Mouse (Mus musculus) heart, adult 18-20 months (tissue): ENCODE measurements around the gene Frmd4a. TPM values are rescaled to one million over a fixed set of nuclear protein-coding genes. Genes with fewer than 3 reads are reported as not detected.
A peak's percentile ranks its signal among the peaks of the same experiment; 100 is the strongest.

ENCODE experiments used
- DNase-seq, 2 experiments: peaks; one replicate each; pipeline ENCODE4 v3.0.0; 2021 to 2022; ENCODE audit warnings: mixed read lengths in 1 of 2
- total RNA-seq, 2 experiments: library from RNA; stranded (reverse); gene quantifications; 2 replicates each; pipeline ENCODE4 v1.2.3; 2021

Gene Frmd4a
- total RNA-seq, 2 experiments from 2014 or later, result 19.1 to 21.6 TPM

DNA sequence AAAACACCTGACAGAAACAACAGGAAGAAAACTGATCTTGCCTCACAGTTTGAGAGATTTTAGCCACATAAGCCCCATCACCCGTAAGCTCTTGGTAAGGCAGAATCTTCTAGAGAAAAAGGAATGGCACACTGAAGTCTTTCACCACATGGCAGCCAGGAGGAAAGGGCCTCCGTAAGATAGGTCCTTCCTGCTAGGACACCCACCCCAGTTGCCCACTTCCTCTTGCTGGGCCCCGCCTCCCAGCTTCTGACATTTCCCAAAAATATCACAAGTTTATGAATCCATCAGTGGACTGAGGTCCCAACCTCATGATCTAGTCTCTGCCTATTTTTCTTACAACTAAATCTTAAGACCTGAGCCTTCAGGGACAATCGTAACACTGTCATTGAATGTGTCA is 373.6 kb downstream of the Frmd4a start:
- DNase-seq, result no peak

DNA sequence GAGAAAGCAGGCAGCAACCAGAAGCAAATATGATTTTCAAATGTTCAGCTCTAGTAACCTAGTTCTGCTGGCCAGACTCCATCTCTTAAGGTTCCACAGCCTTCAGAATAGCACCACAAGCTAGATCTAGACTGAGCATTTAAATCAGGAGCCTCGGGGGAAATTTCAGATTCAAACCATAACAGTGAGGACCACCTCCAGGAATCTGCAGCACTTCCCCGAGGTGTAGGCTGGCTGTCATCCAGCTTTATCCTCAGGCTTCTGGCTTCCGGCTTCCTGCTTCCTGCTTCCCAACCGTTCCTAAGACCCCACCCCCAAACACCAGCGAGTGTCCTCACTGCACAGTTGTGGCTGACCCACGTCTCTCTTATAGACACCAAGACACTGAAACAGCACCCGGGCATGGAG is 374.2 kb downstream of the Frmd4a start:
- peak; percentile 51 to 60 for DNase-seq

DNA sequence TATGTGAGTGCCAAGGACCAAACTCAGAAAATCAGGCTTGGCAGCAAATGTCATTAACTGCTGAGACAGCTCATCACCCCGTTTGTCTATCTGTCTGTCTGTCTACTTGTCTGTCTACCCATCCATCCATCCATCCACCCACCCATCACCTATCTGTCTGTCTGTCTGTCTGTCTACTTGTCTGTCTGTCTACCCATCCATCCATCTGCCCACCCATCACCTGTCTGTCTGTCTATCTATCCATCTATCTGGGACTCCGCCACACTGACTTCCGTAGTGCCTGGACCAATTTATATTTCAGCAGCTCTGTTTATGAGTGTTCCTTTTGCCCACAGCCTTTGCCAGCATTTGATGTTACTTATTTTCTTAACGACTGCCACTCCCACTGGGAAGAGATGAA is 375.5 kb downstream of the Frmd4a start:
- no peak for DNase-seq

DNA sequence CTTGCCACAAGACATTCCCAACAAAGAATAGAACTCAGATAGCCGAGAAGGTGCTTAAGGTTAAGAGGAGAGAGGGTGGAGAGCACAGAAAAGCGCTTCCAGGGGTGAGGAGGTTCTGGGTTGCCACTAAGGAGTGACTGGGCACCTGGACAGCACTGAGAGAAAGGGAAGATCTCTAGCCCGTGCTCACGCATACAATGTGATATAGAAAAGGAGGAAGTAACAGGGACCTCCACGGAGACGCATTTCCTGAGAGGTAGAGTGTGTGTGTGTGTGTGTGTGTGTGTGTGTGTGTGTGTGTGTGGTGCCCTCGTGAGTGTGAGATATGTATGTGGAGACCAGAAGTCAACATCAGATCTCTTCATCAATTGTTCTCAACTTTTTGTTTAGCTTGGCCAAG is 377.1 kb downstream of the Frmd4a start:
- no peak for DNase-seq

DNA sequence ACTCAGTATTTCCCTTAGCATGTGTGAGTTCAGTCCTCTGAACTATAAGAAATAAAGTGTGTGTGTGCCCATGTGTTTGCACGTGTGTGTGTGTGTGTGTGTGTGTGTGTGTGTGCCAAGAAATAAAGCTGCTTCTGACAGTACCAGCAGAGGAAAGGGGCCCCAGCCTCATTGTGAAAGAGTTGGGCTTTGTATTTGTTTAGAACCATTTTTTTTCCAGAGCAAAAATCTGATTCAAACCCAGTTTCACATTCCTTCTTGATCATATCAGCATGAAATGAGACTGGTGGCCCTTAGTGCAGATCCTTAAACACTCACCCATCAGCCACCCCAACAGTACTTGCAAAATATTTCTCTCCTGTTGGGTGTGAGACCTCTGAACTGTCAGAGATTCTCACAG is 382.2 kb downstream of the Frmd4a start:
- no peak for DNase-seq

DNA sequence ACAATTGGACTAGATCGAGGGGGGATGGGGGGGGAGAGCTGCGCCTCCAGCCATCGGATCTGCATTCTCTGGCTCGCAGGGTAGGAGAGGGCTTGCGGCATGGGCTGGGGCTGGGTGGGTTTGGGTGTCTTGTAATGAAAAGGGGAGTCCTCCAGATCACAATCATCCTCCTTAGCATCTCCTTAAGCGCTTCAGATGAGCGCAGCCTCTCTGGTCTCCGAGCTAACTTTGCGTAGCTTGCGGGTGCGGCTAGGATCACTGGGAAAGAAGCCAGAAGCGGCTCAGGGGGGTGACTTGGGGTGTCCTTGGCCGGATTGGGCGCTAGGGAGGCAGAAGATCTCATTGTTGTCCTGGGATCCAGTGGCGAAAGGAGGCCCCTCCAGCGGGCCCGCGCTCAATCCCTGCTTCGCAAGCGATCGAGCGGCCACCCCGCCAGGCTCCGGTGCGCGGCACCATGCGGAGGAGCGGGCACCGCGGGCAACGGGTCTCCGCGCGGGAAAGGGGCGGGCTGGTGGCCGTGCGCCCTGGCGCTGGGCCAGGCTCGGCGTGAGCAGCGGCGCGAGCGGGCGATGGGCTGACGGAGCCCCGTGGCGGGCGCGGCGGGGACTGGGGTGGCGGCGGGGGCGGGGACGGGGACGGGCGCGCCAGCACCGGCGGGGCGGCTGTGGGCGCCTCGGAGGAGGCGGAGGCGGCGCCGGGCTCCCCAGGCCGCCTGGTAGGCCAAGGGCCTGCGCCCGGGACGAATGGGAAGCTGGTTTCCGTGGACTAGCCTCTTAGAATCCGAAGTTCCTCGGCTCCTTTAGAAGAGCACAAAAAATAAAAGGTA is 383.5 kb downstream of the Frmd4a start:
- peak; percentile 68 to 74 for DNase-seq

DNA sequence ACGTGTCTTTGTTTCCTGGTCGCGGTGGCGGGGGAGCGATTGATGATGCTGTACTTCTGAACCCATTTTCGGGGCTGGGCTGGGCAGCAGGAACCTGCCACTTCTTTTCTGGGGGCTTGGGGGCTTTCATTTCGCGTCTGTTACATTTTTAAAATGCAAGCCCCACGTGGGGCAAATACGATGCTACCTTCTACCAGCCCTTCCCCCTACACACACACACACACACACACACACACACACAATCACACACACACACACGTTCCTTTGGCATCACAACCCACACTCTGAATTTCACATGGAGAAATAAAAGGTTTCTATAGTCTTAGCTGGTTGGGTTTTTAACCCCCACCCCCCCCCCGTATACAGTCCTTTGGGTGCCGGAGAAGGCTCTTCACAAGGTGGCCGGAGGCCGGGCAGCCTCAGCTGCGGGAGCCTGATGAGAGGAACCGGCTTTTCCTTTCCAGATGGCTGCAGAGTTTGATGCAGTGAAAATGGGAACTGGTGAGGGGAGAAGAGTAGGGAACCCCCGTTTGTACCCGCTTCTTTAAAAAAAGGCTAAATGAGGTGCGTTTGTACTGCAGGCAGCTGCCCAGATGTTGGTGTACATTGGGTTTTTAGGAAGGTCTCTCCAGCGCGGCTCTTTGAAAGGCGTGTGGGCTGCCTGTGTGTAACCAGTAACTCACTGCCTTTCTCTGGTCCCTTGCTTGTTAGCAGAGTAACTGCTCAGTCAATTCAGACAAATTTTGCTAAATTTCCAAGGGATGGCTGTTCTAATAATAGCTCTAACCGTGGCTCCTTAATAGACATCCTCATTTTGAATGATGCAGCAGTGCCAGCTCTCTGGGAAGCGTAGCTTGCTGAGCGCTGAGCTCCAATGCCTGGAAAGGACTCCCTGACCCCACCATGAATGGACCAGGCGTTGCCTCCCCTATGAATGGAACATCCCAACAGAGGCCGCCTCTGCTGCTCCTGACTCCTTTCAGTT is 384.4 kb downstream of the Frmd4a start:
- peak; percentile 37 to 42 for DNase-seq

DNA sequence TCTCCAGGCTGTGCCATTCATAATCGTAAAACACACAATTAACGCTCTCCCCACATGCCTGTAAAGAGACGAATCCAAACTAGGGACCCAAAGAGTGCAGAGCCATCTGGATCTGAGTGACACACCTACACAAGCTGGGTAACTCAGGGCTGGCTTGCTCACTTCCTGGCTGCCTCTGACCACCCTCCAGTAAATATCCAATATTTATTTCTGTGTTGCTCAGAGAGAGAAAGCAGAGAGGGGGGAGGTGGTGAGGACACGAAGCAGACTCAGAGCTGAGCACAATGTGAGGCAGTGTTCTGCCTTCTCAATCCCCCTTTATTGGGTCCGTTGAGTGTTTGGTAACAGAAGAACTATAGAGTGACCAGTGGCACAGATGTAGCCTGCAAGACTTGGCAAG is 389.5 kb downstream of the Frmd4a start:
- no peak for DNase-seq

DNA sequence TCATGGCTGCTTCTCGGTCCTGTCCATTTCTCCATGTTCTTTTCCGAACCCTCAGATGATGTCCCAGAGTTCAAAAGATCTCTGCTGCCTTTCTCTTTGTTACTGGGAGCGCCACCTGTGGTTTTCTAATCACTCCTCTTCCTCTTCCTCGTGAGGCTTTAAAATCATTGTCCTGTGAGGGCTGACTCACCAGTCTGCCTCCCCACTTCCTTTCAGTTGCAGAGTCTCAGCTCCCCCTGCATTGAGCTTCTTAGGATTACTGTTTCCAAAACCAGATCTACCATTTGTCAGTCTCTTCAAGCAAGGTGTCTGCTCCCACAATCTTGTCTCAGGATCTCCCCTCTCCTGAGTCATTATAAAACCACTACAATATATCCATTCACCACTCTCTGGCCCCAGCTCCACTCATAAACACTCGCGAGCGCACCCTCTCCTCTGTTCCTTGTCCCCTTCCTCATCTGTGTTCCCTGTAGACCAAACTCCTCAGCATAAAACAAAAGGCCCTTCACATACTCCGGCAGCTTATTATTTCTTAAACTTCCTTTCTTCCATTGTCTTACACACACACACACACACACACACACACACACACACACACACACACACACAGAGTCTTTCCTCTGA is 392.4 kb downstream of the Frmd4a start:
- DNase-seq, result peak in 1 of 2 experiments; percentile 23

DNA sequence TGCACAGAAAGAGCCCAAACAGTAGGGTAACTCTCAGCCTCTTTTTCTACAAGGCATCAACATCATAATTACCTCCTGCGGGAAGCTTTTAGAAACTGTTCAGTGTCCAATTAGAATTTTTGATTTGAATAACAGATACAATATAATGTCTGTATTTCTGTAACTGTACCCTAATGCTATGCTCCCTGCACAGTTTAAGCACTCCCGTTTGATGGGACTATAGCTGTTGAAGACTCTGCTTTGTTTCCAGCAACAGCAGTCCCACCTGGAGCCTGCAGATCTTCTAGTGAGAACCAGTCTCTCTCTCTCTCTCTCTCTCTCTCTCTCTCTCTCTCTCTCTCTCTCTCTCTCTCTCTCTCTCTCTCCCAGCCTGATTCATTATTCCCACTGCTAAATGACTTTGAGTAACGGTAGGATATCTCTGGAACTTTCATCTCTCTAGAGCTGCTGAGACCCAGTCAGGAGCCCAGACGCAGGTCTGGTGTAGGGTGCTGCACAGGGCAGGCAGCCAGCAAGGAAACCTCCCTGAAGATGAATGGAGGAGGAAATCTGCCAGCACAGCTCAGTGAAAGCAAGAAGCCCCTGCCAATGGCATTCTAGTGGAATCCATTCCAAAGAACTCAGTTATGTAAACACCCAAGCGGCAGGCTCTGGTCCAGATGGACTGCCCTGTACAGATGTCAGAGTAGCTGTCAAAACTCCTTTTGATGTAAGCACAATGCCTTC is 395.5 kb downstream of the Frmd4a start:
- peak; percentile 41 to 48 for DNase-seq

DNA sequence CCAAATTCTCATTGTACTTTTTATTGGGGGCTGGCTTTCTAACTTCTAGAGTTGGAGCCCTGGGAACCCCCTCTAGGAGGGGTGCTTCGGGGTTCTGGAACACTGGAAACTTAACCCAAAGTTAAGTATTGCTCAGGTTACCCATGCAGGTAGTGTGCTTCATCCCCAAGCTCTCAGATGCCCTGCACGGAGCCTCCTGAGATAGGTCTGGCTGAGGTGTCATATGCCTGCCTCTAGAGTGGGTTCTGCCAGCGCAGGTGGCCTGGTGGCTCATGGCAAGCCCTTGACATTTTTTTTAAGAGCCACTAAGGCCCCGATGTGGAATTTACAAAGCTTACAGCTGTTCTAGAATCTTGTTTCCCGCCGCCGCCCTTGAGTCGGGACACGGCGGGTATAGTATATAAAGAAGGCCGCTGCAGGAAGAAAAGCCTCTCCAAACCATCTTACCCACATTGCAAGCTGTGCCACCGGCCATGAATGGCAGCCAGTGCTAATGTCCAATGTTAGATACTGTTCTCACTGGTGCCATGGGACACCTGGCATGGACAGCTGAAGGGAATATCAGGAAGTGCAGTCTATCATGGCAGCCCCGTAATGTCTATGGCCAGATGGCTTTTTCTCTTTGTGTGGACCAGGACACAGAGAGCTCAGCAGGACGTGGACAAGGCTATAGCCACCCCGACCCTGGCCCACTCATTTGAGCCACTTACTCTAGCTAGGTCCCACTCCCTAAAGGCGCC is 396.2 kb downstream of the Frmd4a start:
- DNase-seq, result no peak

DNA sequence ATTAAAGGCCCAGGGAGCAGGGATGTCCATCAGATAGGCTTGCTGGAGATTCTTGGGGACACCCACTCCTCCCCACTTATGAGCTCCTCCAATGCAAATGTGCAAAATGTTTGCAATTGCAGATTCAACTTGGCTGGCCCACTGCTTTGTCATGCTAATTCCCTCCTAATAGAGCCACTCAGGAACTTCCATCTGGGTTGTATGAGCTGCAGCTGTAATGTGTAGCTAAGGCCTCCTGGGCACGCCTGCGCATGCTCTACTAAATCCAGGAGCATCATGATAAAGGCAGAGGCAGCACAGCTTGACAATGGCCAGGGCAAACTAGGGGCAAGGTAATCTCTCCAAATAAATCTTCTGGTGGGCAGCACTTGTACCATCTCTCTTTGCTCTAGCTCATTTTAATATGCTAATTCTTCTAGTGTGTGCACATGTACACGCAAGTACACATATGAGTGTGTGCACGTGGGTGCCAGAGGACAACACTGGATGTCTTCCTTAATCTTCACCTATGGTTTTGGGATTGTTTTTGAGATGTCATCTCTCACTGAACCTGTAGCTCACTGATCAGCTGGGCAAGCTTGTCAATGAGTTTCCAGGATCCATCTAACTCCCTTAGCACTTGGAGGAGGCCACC is 403.3 kb downstream of the Frmd4a start:
- DNase-seq, result no peak

DNA sequence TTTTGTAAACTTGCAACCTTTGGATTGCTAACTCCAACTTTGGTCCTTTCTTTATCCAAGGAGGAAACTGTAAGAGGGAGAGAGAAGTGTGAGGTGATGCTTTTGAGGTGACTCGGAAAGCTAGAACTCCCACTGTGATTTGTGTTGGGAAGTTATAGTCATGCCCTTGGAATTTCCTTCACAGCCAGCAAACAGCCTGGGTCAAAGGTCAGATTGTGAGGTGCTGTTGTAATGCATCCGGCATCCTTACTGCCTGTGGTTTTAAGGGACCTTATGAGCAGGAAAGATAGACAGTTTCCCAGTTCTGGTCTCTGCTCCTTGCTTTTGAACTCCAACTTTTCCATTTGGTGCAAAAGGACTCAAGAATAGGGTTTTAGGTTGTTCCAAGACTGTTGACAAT is 404.2 kb downstream of the Frmd4a start:
- DNase-seq, result peak; percentile 39 to 67

DNA sequence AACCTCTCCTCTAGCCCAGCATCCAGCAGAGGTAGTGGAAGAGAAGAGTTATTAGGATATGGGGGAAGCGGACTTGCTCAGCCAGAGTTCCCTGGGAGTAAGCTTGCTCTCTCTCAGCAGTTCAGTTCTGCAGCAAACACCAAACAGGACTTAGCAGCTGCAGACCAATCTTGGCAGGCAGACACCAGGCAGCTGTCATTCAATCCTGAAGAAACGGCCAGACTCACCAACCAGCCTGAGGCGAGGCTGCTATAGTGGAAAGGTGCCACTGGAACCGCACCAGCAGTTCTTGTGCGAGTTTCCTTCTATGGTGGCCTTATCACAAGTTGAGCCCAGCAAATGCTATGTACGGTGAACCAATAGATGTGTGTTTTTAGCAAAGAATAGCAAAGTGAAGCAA is 406.4 kb downstream of the Frmd4a start:
- peak in 1 of 2 experiments; percentile 38 for DNase-seq

DNA sequence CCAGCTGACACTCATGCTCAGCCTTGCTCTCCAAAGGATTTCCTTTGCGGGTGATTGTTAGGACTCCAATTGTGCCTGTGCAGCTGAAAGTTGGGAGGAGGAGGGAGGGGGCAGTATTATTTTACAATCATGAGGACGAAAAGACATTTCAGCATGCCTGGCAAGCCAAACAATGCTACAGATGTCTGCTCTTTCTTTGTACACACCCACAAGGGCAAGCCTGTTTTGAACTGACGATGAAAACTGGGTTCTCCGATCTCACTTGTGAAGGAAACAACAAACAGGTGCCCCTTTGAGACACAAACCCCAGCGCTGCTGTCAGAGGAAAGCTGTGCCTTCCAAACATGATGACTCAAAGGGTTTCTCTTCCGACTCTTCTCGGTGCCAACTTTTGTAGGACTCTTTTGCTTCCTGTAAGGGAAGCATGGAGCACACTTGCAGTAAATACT is 410.9 kb downstream of the Frmd4a start:
- DNase-seq, result peak in 1 of 2 experiments; percentile 33

DNA sequence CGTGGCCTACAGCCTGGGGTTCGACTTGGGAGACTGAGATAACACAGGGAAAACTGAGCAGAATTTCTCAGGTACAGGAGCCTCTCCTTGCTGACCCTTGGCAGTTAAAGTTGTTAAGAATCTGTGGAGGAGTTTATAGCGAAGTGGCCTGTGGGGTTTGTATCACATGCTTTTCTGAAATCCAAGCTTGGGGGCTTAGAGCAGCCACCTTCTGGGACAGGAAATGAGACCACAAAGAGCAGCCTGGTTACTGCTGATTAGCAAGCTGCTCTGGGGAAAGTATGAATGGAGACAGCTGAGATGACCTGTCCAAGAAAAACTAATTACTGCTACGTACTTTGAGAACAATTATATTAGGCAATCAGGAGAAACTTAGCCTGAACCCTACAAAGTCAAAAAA is 415.6 kb downstream of the Frmd4a start:
- no peak for DNase-seq

DNA sequence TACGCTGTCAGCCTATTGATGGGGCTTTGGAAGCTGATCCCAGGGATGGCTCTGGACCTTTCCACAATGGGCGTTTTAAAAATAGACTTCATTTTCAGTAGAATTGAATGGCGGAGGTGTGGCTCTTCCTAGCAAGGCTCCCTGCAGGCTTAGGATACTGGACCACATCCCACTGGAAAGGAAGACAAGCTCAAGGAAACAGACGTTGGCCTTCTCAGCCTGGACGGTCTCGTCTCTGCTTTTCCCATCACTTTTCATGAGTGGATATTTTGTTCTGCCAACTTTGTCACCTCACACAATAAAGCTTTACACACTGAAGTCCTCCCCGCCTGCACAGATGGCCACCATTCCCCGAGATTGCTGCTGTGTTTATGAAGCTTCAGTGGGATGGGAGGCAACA is 417.5 kb downstream of the Frmd4a start:
- DNase-seq, result peak; percentile 37 to 68

DNA sequence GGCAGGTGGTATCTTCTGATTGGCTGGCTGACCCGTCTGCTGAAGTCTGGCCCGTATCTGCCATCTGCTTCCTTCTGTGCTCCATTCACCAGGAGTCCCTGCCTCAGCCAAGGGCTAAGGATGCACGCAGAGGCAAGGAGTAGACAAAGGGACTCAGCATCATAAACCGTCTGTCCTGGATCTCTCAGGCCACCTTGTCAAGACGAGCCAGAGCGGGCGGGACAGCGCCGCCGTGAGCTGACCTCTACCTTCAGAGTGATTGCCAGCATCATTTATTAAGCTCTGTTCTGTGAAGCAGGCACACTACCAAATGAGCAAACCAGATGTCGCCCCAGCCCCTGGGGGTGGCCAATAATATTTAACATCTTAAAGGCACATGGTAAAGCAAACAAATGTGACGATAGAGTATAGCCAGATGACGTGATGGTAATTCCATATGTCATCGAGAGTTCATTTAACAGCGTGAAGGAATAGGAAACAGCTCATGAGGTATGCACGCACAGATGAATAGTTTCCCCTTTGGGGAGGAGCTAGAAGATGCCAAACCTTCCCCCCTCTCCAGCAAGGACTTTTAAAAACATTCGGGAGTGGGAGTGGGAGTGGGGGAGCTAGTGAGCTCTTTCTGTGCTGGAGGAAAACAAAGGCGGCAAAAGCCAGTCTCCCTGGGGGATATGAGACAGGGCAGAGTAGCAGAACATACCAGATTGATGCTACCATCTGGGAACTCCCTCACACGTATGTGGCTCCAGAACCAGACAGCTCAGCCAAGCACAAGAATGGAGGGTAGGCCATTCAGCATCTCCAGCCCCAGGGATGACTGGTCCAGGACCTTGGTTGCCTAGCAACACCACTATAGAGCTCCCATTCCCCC is 419.1 kb downstream of the Frmd4a start:
- no peak for DNase-seq

DNA sequence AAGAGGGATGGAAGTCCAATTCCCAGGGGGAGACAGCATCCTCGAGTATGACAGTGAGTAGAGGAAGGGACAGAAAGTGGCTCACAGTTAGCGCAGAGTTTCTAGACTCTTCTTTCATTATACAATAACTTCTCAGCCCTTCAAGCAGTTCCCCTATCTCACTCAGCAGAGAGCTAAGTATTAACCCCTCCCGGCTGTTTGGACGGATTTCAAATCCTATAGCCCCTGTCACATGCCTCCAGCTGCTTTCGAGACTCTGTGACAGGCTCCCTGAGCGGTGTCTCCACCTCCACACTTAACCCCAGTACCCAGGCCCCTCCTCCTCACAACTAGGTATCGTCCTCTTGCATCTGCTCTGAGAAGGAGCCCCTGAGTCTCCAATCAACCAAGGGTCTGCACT is 421.2 kb downstream of the Frmd4a start:
- no peak for DNase-seq

DNA sequence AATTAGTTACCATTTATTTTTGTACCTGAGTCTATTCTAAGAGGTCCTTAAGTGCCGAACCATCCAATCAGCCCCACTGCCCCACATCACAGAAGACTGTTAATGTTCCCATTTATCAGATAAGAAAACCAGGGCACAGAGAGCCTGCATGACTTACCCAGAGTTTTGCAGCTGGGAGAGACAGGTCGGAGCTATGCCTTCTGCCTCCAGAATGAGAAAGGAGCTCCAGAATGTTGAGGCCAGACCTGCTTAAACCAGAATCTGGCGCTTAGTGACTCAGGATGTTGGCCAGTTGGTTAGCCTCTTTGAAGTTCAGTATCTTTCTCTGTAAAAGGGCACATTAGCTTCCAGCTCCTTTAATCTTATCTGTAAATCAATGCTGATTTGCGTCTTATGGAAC is 422.4 kb downstream of the Frmd4a start:
- no peak for DNase-seq
